7 mouse cellular contexts compared by ENCODE assay signal in the genomic region with DNA sequence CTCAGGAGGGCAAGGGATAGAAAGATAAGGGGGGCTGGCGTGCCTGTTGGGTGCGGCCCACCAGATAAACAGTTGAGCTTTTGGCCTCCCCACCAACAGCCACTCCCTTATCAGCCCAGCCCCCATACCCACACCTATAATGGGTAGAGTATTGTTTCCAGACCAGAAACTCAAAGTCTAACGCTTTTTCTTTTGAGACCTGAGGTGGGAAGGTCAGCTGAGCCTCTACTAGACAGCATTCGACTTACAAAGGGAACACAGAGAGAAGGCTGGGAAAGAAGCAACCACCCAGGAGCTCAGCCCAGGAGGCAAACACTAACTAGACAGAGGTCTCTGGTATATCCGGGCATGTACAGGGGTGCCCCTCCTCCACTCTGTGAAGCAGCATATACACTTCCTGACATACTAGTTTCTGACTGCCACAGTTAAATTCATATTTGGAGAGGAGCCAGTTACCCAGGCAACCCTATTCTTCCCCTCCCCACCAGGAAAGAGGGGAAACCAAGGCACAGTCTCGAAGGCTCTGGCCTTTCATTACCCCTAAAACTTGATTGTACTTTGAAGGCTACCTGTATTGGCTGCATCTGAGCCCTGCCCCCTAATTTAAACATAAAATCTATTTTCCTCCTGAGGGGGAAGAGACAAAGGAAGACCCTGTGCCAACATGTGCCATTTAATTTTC. TPM values are rescaled to one million over a fixed set of nuclear protein-coding genes. Genes with fewer than 3 reads are reported as not detected.
DNase-seq lines count a peak whose midpoint lies in the region; ATAC-seq and TF ChIP-seq lines count a peak whose summit lies in the region.

No protein-coding gene starts in this region.

- no peaks in the 10 kb centered on the region for H3K27me3 ChIP-seq in lung, postnatal 0 days (replicated peaks; ENCODE audit: insufficient read depth, low read length)
- no peaks in the 10 kb centered on the region for H3K27me3 ChIP-seq in embryonic facial prominence, embryonic 11.5 days (ENCODE audit: control insufficient read depth, insufficient read depth, low read length)
- no peaks in the 10 kb centered on the region for H3K27me3 ChIP-seq in limb, embryonic 10.5 days (ENCODE audit: low read depth, poor library complexity, severe bottlenecking)
- no peaks in the 10 kb centered on the region for H3K27me3 ChIP-seq in neural tube, embryonic 13.5 days

- H3K36me3 ChIP-seq in lung, postnatal 0 days (ENCODE audit: insufficient read depth, low read length), result peaks cover 37% of the 10 kb centered on the region
- peaks cover 27% of the 10 kb centered on the region for H3K36me3 ChIP-seq in embryonic facial prominence, embryonic 11.5 days (replicated peaks; ENCODE audit: control insufficient read depth, insufficient read depth, low read depth, low read length)
- peaks cover 56% of the 10 kb centered on the region for H3K36me3 ChIP-seq in limb, embryonic 10.5 days
- H3K36me3 ChIP-seq in neural tube, embryonic 13.5 days, result peaks cover 44% of the 10 kb centered on the region

- H3K27ac ChIP-seq in lung, postnatal 0 days (ENCODE audit: low read length), result peak overlapping the region; percentile 57
- H3K27ac ChIP-seq in embryonic facial prominence, embryonic 11.5 days (replicated peaks; ENCODE audit: low read depth, low read length), result peak overlapping the region; percentile 22; the same call in 1 of the 2 replicates
- H3K27ac ChIP-seq in limb, embryonic 10.5 days, result peak overlapping the region; percentile 97
- H3K27ac ChIP-seq in neural tube, embryonic 13.5 days (replicated peaks), result peak overlapping the region; percentile 99

- TF ChIP-seq EP300 in lung, postnatal 0 days (IDR thresholded peaks at IDR 0.05), result no peak

- H3K4me3 ChIP-seq in lung, postnatal 0 days (ENCODE audit: low read depth, low read length), result peak overlapping the region; percentile 59
- H3K4me3 ChIP-seq in embryonic facial prominence, embryonic 11.5 days (ENCODE audit: low read depth, low read length), result peak overlapping the region; percentile 85
- H3K4me3 ChIP-seq in limb, embryonic 10.5 days, result peak overlapping the region; percentile 96
- peak overlapping the region; percentile 95 for H3K4me3 ChIP-seq in neural tube, embryonic 13.5 days

- H3K9me3 ChIP-seq in lung, postnatal 0 days (ENCODE audit: low read length), result no peaks in the 10 kb centered on the region
- no peaks in the 10 kb centered on the region for H3K9me3 ChIP-seq in embryonic facial prominence, embryonic 11.5 days (replicated peaks; ENCODE audit: control insufficient read depth, low read length)
- no peaks in the 10 kb centered on the region for H3K9me3 ChIP-seq in limb, embryonic 10.5 days (replicated peaks)
- H3K9me3 ChIP-seq in neural tube, embryonic 13.5 days, result no peaks in the 10 kb centered on the region

- no peak for ATAC-seq in lung, postnatal 0 days
- ATAC-seq in embryonic facial prominence, embryonic 11.5 days (replicated peaks; ENCODE audit: insufficient number of reproducible peaks, low FRiP score, low TSS enrichment, low read depth), result no peak
- no peak for ATAC-seq in neural tube, embryonic 13.5 days (ENCODE audit: low read depth)

- peaks cover 35% of the 10 kb centered on the region; the same call in 1 of the 2 replicates for H3K4me1 ChIP-seq in lung, postnatal 0 days (ENCODE audit: insufficient read depth, low read depth, low read length)
- peaks cover 6% of the 10 kb centered on the region for H3K4me1 ChIP-seq in embryonic facial prominence, embryonic 11.5 days (ENCODE audit: control insufficient read depth, insufficient read depth, low read length)
- peaks cover 54% of the 10 kb centered on the region for H3K4me1 ChIP-seq in limb, embryonic 10.5 days
- peaks cover 58% of the 10 kb centered on the region for H3K4me1 ChIP-seq in neural tube, embryonic 13.5 days (replicated peaks)

- intact Hi-C loops in gastrocnemius, postnatal 36 days (cut with DNase I), result no loop called here

- 10% methylated on average over 6 of the region's 6 CpGs for WGBS in lung, postnatal 0 days
- WGBS in embryonic facial prominence, embryonic 11.5 days, result 36% methylated on average over 6 of the region's 6 CpGs
- 54% methylated on average over 6 of the region's 6 CpGs for WGBS in limb, embryonic 10.5 days
- WGBS in neural tube, embryonic 13.5 days, result 36% methylated on average over 6 of the region's 6 CpGs

- H3K9ac ChIP-seq in lung, postnatal 0 days (replicated peaks; ENCODE audit: low read depth), result peak overlapping the region; percentile 75; the same call in 1 of the 2 replicates
- H3K9ac ChIP-seq in embryonic facial prominence, embryonic 11.5 days (replicated peaks; ENCODE audit: low read length), result peak overlapping the region; percentile 98
- H3K9ac ChIP-seq in neural tube, embryonic 13.5 days, result peak overlapping the region; percentile 94

- DNase-seq in lung, postnatal 0 days (ENCODE audit: low spot score), result peak; percentile 73
- no peak for DNase-seq in lung, postnatal 4 days
- no peak for DNase-seq in embryonic facial prominence, embryonic 11.5 days (ENCODE audit: low spot score)
- DNase-seq in limb, embryonic 10.5 days (ENCODE audit: low spot score), result no peak
- DNase-seq in gastrocnemius, postnatal 36 days, result no peak
- no peak for DNase-seq in retina, postnatal 1 day

- peak overlapping the region; percentile 83 for H3K4me2 ChIP-seq in lung, postnatal 0 days (replicated peaks; ENCODE audit: low read depth, low read length)
- peak overlapping the region; percentile 96 for H3K4me2 ChIP-seq in embryonic facial prominence, embryonic 11.5 days (ENCODE audit: low read depth, low read length)
- H3K4me2 ChIP-seq in neural tube, embryonic 13.5 days, result peak overlapping the region; percentile 100

- no peak for TF ChIP-seq CTCF in lung, postnatal 0 days (IDR thresholded peaks at IDR 0.05)

RNA-seq across cellular contexts. Expression of gene Pprc1, which starts 7.3 kb away (rescaled TPM):
- 6.0 and 6.9 TPM in 2 replicates for polyA plus RNA-seq in lung, postnatal 0 days (2015; fragmentation: Nextera tagmentation; extraction: Ambion mirVana)
- 46.7 and 57.0 TPM in 2 replicates for polyA plus RNA-seq in embryonic facial prominence, embryonic 11.5 days (2014; fragmentation: Nextera tagmentation; extraction: Ambion mirVana)
- polyA plus RNA-seq in limb, embryonic 10.5 days (2016; fragmentation: Nextera tagmentation; extraction: Ambion mirVana), result 63.0 and 73.3 TPM in 2 replicates
- polyA plus RNA-seq in neural tube, embryonic 13.5 days (2015; fragmentation: Nextera tagmentation; extraction: Ambion mirVana), result 17.1 and 25.1 TPM in 2 replicates
- total RNA-seq in gastrocnemius, postnatal 36 days (2021), result 10 to 100 TPM; 12.2 to 21.8 TPM

RNA-seq across cellular contexts. Expression of gene Ldb1, which starts 7.6 kb away (rescaled TPM):
- polyA plus RNA-seq in lung, postnatal 0 days (2015; fragmentation: Nextera tagmentation; extraction: Ambion mirVana), result 96.3 and 107 TPM in 2 replicates
- 80.7 and 84.4 TPM in 2 replicates for polyA plus RNA-seq in embryonic facial prominence, embryonic 11.5 days (2014; fragmentation: Nextera tagmentation; extraction: Ambion mirVana)
- polyA plus RNA-seq in limb, embryonic 10.5 days (2016; fragmentation: Nextera tagmentation; extraction: Ambion mirVana), result 96.4 and 104 TPM in 2 replicates
- 128 and 132 TPM in 2 replicates for polyA plus RNA-seq in neural tube, embryonic 13.5 days (2015; fragmentation: Nextera tagmentation; extraction: Ambion mirVana)
- 10 to 100 TPM; 14.1 to 18.1 TPM for total RNA-seq in gastrocnemius, postnatal 36 days (2021)

RNA-seq across cellular contexts. Expression of gene Hps6, which starts 34.1 kb away (rescaled TPM):
- 8.9 and 9.6 TPM in 2 replicates for polyA plus RNA-seq in lung, postnatal 0 days (2015; fragmentation: Nextera tagmentation; extraction: Ambion mirVana)
- polyA plus RNA-seq in embryonic facial prominence, embryonic 11.5 days (2014; fragmentation: Nextera tagmentation; extraction: Ambion mirVana), result 1.9 and 2.4 TPM in 2 replicates
- 4.7 and 5.3 TPM in 2 replicates for polyA plus RNA-seq in limb, embryonic 10.5 days (2016; fragmentation: Nextera tagmentation; extraction: Ambion mirVana)
- polyA plus RNA-seq in neural tube, embryonic 13.5 days (2015; fragmentation: Nextera tagmentation; extraction: Ambion mirVana), result 4.0 and 4.7 TPM in 2 replicates
- 1 to 10 TPM; 3.1 to 3.2 TPM for total RNA-seq in gastrocnemius, postnatal 36 days (2021)

RNA-seq across cellular contexts. Expression of gene Nolc1, which starts 38.3 kb away (rescaled TPM):
- polyA plus RNA-seq in lung, postnatal 0 days (2015; fragmentation: Nextera tagmentation; extraction: Ambion mirVana), result 22.5 and 26.0 TPM in 2 replicates
- polyA plus RNA-seq in embryonic facial prominence, embryonic 11.5 days (2014; fragmentation: Nextera tagmentation; extraction: Ambion mirVana), result 114 and 132 TPM in 2 replicates
- 145 and 186 TPM in 2 replicates for polyA plus RNA-seq in limb, embryonic 10.5 days (2016; fragmentation: Nextera tagmentation; extraction: Ambion mirVana)
- polyA plus RNA-seq in neural tube, embryonic 13.5 days (2015; fragmentation: Nextera tagmentation; extraction: Ambion mirVana), result 60.1 and 73.6 TPM in 2 replicates
- 10 to 100 TPM; 15.7 to 20.4 TPM for total RNA-seq in gastrocnemius, postnatal 36 days (2021)

RNA-seq across cellular contexts. Expression of gene Armh3, which starts 39.1 kb away (rescaled TPM):
- 8.8 and 9.0 TPM in 2 replicates for polyA plus RNA-seq in lung, postnatal 0 days (2015; fragmentation: Nextera tagmentation; extraction: Ambion mirVana)
- 13.9 and 15.9 TPM in 2 replicates for polyA plus RNA-seq in embryonic facial prominence, embryonic 11.5 days (2014; fragmentation: Nextera tagmentation; extraction: Ambion mirVana)
- 18.0 and 20.1 TPM in 2 replicates for polyA plus RNA-seq in limb, embryonic 10.5 days (2016; fragmentation: Nextera tagmentation; extraction: Ambion mirVana)
- polyA plus RNA-seq in neural tube, embryonic 13.5 days (2015; fragmentation: Nextera tagmentation; extraction: Ambion mirVana), result 24.8 and 25.0 TPM in 2 replicates
- 10 to 100 TPM; 11.1 to 12.6 TPM for total RNA-seq in gastrocnemius, postnatal 36 days (2021)

Comparison
In these comparisons a context has a peak if more than half of its experiments do, and no peak if none do; other contexts are left out.
1. H3K27ac ChIP-seq: peak in every context shown above with its lines; median percentile 99 in neural tube, embryonic 13.5 days; 97 in limb, embryonic 10.5 days; 57 in lung, postnatal 0 days; 22 in embryonic facial prominence, embryonic 11.5 days.